Mouse (Mus musculus) kidney, embryonic 16.5 days (tissue): ENCODE measurements at regions not wholly inside any gene's neighbourhood (a gene's known extent, or its start where the extent isn't known, plus 50 kb on each side); places are given as distances from the start of the nearest gene placed in this dataset.

Source experiments
- ATAC-seq: fragments of 200-750 bp; cut with Nextera tagmentation; 2 replicates; pipeline ENCODE4 v1.8.0; 2017; ENCODE audit warnings: moderate TSS enrichment; ENCODE audit not compliant: low FRiP score, low TSS enrichment
- H3K27ac ChIP-seq: fragments of 300-500 bp; sonication (generic); 2 replicates; pipeline ENCODE4 v1.5.1; 2014; ENCODE audit warnings: low read length
- H3K27me3 ChIP-seq: fragments of 300-500 bp; sonication (generic); 2 replicates; pipeline ENCODE4 v1.6.1; 2014; ENCODE audit warnings: low read length, control low read depth, mixed read lengths; ENCODE audit not compliant: insufficient read depth
- H3K36me3 ChIP-seq: fragments of 300-500 bp; sonication (generic); 2 replicates; pipeline ENCODE4 v1.6.1; 2014; ENCODE audit warnings: low read length, control low read depth, mixed read lengths; ENCODE audit not compliant: insufficient read depth
- H3K4me1 ChIP-seq: fragments of 300-500 bp; sonication (generic); 2 replicates; pipeline ENCODE4 v1.6.1; 2014; ENCODE audit warnings: low read length, control low read depth, mixed read lengths; ENCODE audit not compliant: insufficient read depth
- H3K4me2 ChIP-seq: fragments of 300-500 bp; sonication (generic); replicated peaks from 2 replicates; pipeline ENCODE4 v1.6.1; 2014; ENCODE audit warnings: low read depth, low read length
- H3K4me3 ChIP-seq: fragments of 300-500 bp; sonication (generic); 2 replicates; pipeline ENCODE4 v1.5.1; 2014; ENCODE audit warnings: mild to moderate bottlenecking, low read length
- H3K9ac ChIP-seq: fragments of 300-500 bp; sonication (generic); replicated peaks from 2 replicates; pipeline ENCODE4 v1.6.1; 2014; ENCODE audit warnings: low read length
- H3K9me3 ChIP-seq: fragments of 300-500 bp; sonication (generic); 2 replicates; pipeline ENCODE4 v1.6.1; 2016; ENCODE audit warnings: low read length, control low read depth
- WGBS: fragments of 180-500 bp; shearing (Covaris S2); extraction: QIAGEN DNeasy Blood & Tissue Kit; methylation state at CpG from one replicate; pipeline ENCODE4 v1.1.7; 2014; 5-methylcytosine and 5-hydroxymethylcytosine counted together

DNA sequence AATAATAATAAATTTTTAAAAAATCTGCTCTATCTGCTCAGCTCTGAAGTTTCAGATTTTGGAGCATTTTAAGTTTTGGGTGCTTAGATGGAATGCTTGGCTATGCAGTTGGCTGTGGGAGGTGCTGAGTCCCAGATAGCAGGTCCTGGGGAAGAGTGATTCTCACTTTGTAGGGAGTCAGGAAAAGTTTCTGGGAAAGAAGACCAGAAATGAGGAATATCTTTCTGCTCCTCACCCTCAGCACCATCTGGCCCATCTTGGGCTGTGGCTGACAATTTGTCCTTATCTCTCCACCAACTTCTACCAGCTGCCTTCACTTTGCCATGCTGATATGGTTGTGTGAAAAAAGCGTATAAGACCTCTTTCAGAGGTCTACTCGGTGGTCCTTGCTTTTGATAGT, 152.5 kb upstream of the St6gal2 start:
- no peak overlapping the region for H3K27ac ChIP-seq
- no peak overlapping the region for H3K4me2 ChIP-seq
- WGBS: 78% methylated on average over 2 of the region's 2 CpGs
- no peaks in the 10 kb centered on the region for H3K36me3 ChIP-seq
- H3K9me3 ChIP-seq: no peaks in the 10 kb centered on the region
- no peak overlapping the region for H3K4me3 ChIP-seq
- H3K9ac ChIP-seq: no peak overlapping the region
- ATAC-seq: no peak
- H3K27me3 ChIP-seq: no peaks in the 10 kb centered on the region
- H3K4me1 ChIP-seq: no peaks in the 10 kb centered on the region

DNA sequence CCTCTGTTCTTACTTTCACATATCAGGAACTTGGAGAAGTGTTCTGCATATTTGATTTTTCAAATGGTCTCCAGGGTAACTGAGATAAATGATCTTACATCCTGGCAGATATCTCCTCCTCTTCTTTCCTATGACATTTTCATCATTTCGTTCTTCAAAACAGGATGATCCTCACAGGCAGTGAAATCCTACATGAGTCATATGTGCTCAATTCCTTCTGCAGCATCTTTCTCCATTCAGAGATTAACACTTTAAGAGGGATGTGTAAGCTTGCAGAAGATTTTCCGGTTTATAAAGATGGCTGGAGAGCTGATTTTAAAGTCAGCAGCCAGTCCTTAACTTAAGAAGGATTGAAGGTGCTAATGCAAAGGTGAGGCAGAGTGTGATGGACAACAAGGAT, 148.5 kb upstream of the St6gal2 start:
- Histone ChIP-seq H3K4me2 (no peak overlapping the region), H3K9ac (no peak overlapping the region), H3K4me1 (no peaks in the 10 kb centered on the region), H3K27ac (no peak overlapping the region), H3K27me3 (no peaks in the 10 kb centered on the region), H3K4me3 (no peak overlapping the region), H3K36me3 (no peaks in the 10 kb centered on the region), H3K9me3 (no peaks in the 10 kb centered on the region)
- no peak for ATAC-seq
- 71% methylated on average over 2 of the region's 2 CpGs for WGBS

DNA sequence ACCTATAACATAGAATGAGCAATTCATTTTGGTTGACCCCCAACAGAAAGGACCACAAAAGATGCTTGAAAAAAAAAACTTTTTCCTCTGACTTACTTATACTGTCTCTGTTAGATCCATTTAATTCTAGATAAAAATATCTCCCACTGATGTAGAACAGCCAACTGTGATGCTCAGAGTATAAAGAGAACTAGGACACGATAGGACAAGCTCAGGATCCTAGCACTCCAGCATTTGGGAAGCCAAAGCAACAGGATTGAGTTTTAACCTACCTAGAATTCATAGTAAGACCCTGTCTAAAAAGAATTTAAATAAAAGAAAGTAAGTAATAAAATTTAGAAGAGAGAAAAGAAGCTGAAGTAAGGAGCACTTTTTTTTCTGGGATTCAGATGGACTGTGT, 146.3 kb upstream of the St6gal2 start:
- 76% methylated on average over 1 of the region's 1 CpGs for WGBS
- Histone ChIP-seq H3K4me2 (no peak overlapping the region), H3K27ac (no peak overlapping the region)

DNA sequence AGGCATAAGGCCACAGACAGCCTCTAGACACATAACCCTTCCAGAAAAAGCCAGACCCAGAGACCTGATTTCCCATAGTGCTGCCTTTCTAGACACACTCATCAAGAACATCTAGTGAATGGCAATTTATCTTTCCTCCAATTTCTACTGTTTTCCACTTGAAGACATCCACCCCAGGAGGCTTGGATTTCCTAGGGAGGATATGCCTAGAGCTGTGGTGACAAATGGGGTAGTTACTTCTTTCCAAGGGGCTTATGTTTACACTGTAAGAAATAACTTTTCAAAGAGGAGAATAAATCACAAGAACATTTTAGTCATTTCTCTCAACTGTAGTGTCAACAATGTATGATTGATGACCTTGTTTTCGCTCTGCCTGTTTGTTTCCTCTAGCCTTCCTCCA, 124.2 kb upstream of the St6gal2 start:
- ATAC-seq: peak; percentile 59; the same call in 1 of the 2 replicates
- Histone ChIP-seq H3K9me3 (no peaks in the 10 kb centered on the region), H3K27me3 (no peaks in the 10 kb centered on the region), H3K27ac (no peak overlapping the region), H3K4me1 (no peaks in the 10 kb centered on the region), H3K9ac (no peak overlapping the region), H3K4me2 (no peak overlapping the region), H3K36me3 (no peaks in the 10 kb centered on the region), H3K4me3 (no peak overlapping the region)
- 79% methylated on average over 1 of the region's 1 CpGs for WGBS

More for the DNA sequence above, 146.3 kb upstream of the St6gal2 start:
- Histone ChIP-seq H3K27me3 (no peaks in the 10 kb centered on the region), H3K4me3 (no peak overlapping the region), H3K4me1 (no peaks in the 10 kb centered on the region), H3K9ac (no peak overlapping the region), H3K9me3 (no peaks in the 10 kb centered on the region), H3K36me3 (no peaks in the 10 kb centered on the region)
- no peak for ATAC-seq

- Histone ChIP-seq H3K27ac (no peak overlapping the region), H3K4me3 (no peak overlapping the region), H3K9me3 (no peaks in the 10 kb centered on the region), H3K4me1 (no peaks in the 10 kb centered on the region), H3K4me2 (no peak overlapping the region), H3K27me3 (no peaks in the 10 kb centered on the region), H3K9ac (no peak overlapping the region), H3K36me3 (no peaks in the 10 kb centered on the region)
- WGBS: 78% methylated on average over 6 of the region's 6 CpGs
- no peak for ATAC-seq
Measured at GRCm38 (mm10) chr17:55359305-55359704, 85.9 kb upstream of the St6gal2 start.

DNA sequence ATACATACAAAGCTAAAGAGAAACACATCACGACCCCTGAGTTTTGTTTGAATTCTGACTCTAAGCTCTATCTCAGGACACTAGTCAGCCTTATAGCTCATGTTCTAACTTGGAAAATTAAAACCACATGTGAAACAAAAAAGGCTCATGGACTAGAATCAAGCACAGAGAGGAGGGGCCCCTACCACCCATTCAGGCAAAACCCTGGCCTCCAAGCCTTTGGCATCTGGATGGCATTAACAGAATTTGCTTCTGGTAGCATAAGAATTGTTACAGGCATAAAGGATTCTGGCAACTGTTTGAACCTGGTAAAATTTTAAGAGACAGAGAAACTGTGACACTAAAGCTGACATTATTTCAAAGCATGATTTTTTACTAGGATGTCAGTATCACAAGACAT, 78.1 kb upstream of the St6gal2 start:
- ATAC-seq: no peak
- H3K4me1 ChIP-seq: no peaks in the 10 kb centered on the region
- no peak overlapping the region for H3K27ac ChIP-seq
- WGBS: 82% methylated on average over 1 of the region's 1 CpGs
- H3K4me2 ChIP-seq: no peak overlapping the region
- no peaks in the 10 kb centered on the region for H3K9me3 ChIP-seq
- H3K4me3 ChIP-seq: no peak overlapping the region
- H3K36me3 ChIP-seq: no peaks in the 10 kb centered on the region
- no peaks in the 10 kb centered on the region for H3K27me3 ChIP-seq
- no peak overlapping the region for H3K9ac ChIP-seq

DNA sequence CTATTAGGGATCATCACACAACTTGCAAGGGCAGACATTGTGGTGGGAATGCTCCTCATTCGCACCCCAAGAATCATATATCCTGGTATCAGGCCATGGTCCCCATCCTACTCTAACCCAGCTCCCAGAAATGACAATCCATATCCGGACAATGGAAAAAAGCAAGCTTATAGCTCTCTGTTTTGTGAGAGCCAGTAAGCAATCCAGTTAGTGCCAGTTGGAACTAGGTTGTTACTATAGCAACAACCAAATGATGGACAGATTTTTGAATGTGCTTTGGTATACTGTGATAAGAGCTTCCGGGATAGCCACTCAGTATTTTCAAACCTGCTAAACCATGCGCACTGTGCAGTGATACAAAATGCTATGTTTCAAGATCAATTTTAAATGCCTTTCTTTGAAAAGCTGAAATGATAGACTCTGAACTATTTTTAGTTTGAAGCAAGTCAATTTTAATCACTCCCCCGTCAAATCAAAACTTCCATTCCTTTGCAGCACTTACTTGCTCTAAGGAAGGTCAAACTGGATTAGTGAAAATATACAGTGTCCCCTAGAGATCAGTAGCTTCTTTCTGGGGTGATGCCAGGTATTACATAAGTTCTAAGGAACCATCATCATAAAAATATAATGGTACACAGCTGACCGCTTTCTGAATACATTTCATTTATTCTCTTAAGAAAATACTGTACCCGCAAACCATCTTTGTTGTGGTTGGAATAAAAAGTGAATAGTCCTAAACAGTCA, 77.5 kb upstream of the St6gal2 start:
- no peak for ATAC-seq
- no peaks in the 10 kb centered on the region for H3K36me3 ChIP-seq
- H3K4me1 ChIP-seq: no peaks in the 10 kb centered on the region
- no peaks in the 10 kb centered on the region for H3K9me3 ChIP-seq
- H3K4me3 ChIP-seq: no peak overlapping the region
- no peak overlapping the region for H3K4me2 ChIP-seq
- WGBS: 88% methylated on average over 7 of the region's 7 CpGs
- H3K27me3 ChIP-seq: no peaks in the 10 kb centered on the region
- no peak overlapping the region for H3K27ac ChIP-seq
- H3K9ac ChIP-seq: no peak overlapping the region
